Mouse (Mus musculus): ENCODE measurements around the gene Gm49403.

DNA sequence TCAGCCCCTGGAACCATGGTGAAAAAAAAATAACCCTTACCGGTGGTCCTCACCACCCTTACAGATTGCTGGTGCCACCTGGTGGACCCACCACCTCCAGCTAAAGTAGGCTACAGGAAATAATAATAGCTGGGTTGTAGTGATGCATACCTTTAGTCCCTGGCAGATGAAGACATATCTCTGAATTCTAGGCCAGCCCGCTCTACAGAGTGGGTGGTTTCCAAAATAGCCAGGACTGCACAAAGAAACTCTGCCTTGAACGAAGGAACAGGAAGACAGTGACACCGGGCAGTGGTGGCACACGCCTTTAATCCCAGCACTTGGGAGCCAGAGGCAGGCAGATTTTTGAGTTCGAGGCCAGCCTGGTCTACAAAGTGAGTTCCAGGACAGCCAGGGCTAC, 19.5 kb upstream of the Gm49403 start:
- TF ChIP-seq POLR2A (IDR thresholded peaks at IDR 0.05; ENCODE audit: low read depth, low read length): no peak
- no peak for TF ChIP-seq CTCF (IDR thresholded peaks at IDR 0.05; ENCODE audit: extremely low read depth, insufficient read depth, insufficient read length, insufficient replicate concordance)
